Mouse (Mus musculus): ENCODE measurements around the gene Cela3b.

DNA sequence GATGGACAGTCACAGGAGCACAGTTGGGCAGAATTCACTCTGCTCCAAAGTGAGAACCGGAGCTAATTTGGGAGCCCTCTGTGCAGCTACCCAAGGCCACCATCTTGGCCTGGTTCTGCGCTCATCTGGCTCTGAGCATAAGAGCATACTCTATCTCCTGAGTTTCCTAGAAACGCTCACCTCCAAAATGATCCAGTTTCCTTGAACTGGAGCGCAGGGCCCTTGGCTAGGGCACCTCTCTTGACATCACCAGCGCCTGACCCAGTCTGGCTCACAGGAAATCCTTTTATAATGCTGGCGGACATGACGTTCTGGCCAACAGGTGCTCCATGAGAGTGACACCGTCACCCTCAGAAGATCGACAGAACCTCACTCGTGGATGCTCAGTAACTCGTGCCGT lies 26.2 kb upstream of the Cela3b start:
- TF ChIP-seq CTCF (IDR thresholded peaks at IDR 0.05; ENCODE audit: low read depth, low read length) (no peak), POLR2A (IDR thresholded peaks at IDR 0.05; ENCODE audit: extremely low read depth, insufficient read depth, low read length) (no peak)

Data from liver, adult 2 months (tissue).